Mouse (Mus musculus) myocyte (in vitro differentiated cells): ENCODE measurements around the gene Kcnq1. TPM values are rescaled to one million over a fixed set of nuclear protein-coding genes. Genes with fewer than 3 reads are reported as not detected.

Experiments
- H3K27me3 ChIP-seq: one replicate; pipeline ENCODE4 v1.6.1; 2011; ENCODE audit not compliant: control insufficient read depth, insufficient read depth, insufficient read length
- H3K36me3 ChIP-seq: one replicate; pipeline ENCODE4 v1.6.1; 2011; ENCODE audit not compliant: control insufficient read depth, insufficient read depth
- H3K4me2 ChIP-seq: one replicate; pipeline ENCODE4 v1.6.1; 2011; ENCODE audit warnings: low read depth, control low read depth
- H3K4me3 ChIP-seq: one replicate; pipeline ENCODE4 v1.5.1; 2011; ENCODE audit warnings: mild to moderate bottlenecking, control low read depth, moderate library complexity
- H3K79me2 ChIP-seq: one replicate; pipeline ENCODE4 v1.6.1; 2011; ENCODE audit not compliant: control insufficient read depth, insufficient read depth
- H3ac ChIP-seq: one replicate; pipeline ENCODE4 v1.6.1; 2011; ENCODE audit not compliant: control insufficient read depth, insufficient read length
- CEBPB ChIP-seq: IDR thresholded peaks from 2 replicates; pipeline ENCODE4 v1.6.1; 2011; ENCODE audit warnings: mild to moderate bottlenecking, moderate library complexity; ENCODE audit not compliant: poor library complexity, insufficient read depth, severe bottlenecking
- E2F4 ChIP-seq: IDR thresholded peaks from one replicate; pipeline ENCODE4 v1.6.1; 2011; ENCODE audit warnings: mild to moderate bottlenecking, control low read depth, moderate library complexity; ENCODE audit not compliant: insufficient read depth
- MAX ChIP-seq: IDR thresholded peaks from one replicate; pipeline ENCODE4 v1.6.1; 2011; ENCODE audit warnings: low read depth, mild to moderate bottlenecking, control low read depth
- MYOD1 ChIP-seq, 3 experiments: IDR thresholded peaks; one replicate each; pipeline ENCODE4 v1.6.1; 2011; ENCODE audit warnings: control low read depth in 2 of 3, low read depth in 2 of 3, mild to moderate bottlenecking in 2 of 3, moderate library complexity in 1 of 3; ENCODE audit not compliant: insufficient read length in 2 of 3, control insufficient read depth in 1 of 3
- MYOG ChIP-seq, 3 experiments: IDR thresholded peaks; one replicate each; pipeline ENCODE4 v1.6.1; 2011; ENCODE audit warnings: control low read depth in 2 of 3, low read depth in 2 of 3, mild to moderate bottlenecking in 2 of 3; ENCODE audit not compliant: insufficient read length in 2 of 3, control insufficient read depth in 1 of 3, insufficient read depth in 1 of 3
- POLR2A ChIP-seq: IDR thresholded peaks from one replicate; pipeline ENCODE4 v1.6.1; 2011; ENCODE audit warnings: low read depth, mild to moderate bottlenecking, control low read depth, moderate library complexity; ENCODE audit not compliant: insufficient read length
- POLR2AphosphoS2 ChIP-seq: IDR thresholded peaks from one replicate; pipeline ENCODE4 v1.6.1; 2011; ENCODE audit warnings: low read depth, control low read depth; ENCODE audit not compliant: insufficient read length
- REST ChIP-seq: IDR thresholded peaks from one replicate; pipeline ENCODE4 v1.6.1; 2011; ENCODE audit warnings: mild to moderate bottlenecking, control low read depth, moderate library complexity; ENCODE audit not compliant: insufficient read depth, insufficient read length
- SRF ChIP-seq: IDR thresholded peaks from one replicate; pipeline ENCODE4 v1.6.1; 2011; ENCODE audit warnings: low read depth; ENCODE audit not compliant: control insufficient read depth, insufficient read length
- TCF12 ChIP-seq: IDR thresholded peaks from one replicate; pipeline ENCODE4 v1.6.1; 2011; ENCODE audit warnings: mild to moderate bottlenecking, control low read depth; ENCODE audit not compliant: poor library complexity, insufficient read depth, severe bottlenecking
- TCF3 ChIP-seq: IDR thresholded peaks from one replicate; pipeline ENCODE4 v1.6.1; 2011; ENCODE audit warnings: low read depth, control low read depth; ENCODE audit not compliant: insufficient read length
- USF1 ChIP-seq: IDR thresholded peaks from one replicate; pipeline ENCODE4 v1.6.1; 2011; ENCODE audit warnings: low read depth, mild to moderate bottlenecking, control low read depth, moderate library complexity
- polyA plus RNA-seq: library from polyadenylated mRNA; unstranded; fragments of >200 nt; fragmentation: generic; extraction: Trizol; gene quantifications from one replicate; pipeline ENCODE4 v1.2.1, GENCODE M21; 2012; ENCODE audit warnings: missing spikeins

Gene Kcnq1
- polyA plus RNA-seq, 1 experiment = 0.12 TPM

DNA sequence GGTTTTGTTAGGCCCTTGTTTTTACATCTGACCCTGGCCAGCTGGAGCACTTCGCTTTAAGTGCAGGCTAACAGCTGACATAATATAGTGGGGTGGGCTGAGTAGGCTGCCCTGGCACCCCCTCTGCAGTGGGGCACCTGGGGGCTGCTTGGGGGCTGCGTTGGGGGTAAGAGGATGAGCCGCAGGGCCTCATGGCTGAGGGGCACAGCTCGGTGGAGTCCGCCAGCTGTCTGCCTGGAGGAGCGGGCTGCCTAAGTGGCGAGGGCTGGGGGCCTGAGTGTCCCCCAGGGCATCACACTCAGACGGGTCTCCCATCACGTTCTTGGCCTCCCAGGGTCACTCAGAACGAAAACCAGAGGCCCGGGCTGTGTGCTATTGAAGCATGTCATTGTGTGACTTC is 53.3 kb downstream of the Kcnq1 start:
- no peaks in the 10 kb centered on the region for H3K27me3 ChIP-seq
- no peaks in the 10 kb centered on the region for H3K36me3 ChIP-seq
- no peak overlapping the region for H3ac ChIP-seq
- no peak overlapping the region for H3K4me3 ChIP-seq
- no peak overlapping the region for H3K4me2 ChIP-seq
- TF ChIP-seq POLR2A (no peak), USF1 (no peak), SRF (no peak), CEBPB (no peak), MAX (no peak), POLR2AphosphoS2 (no peak), E2F4 (no peak), MYOD1 (IDR thresholded peaks at IDR 0.05; ENCODE audit: control insufficient read depth in 1 of 3, insufficient read length in 2 of 3, low read depth in 2 of 3) (no peak), REST (no peak), MYOG (IDR thresholded peaks at IDR 0.05; ENCODE audit: control insufficient read depth in 1 of 3, insufficient read depth in 1 of 3, insufficient read length in 2 of 3, low read depth in 2 of 3) (no peak), TCF3 (no peak), TCF12 (no peak)
- H3K79me2 ChIP-seq = no peaks in the 10 kb centered on the region

DNA sequence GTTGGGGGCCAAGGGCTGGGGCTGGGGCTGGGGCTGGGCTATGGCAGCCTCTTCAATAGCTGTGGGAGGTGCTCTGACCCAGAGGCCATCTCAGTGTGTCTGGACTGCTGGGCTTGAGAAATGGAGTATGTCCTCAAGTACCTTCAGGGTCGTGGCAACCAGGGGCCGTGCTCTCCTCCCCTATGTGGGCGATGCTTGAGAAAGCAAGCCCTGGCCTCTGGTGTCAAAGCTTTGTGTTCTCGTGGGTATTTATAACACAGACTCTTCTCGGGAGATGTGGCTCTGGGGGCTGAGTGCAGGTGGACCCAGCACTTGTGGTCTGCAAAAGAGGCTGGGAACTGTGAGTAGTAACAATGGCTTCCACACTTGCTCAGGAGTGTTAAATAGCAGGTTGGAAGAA is 53.9 kb downstream of the Kcnq1 start:
- Histone ChIP-seq H3K27me3 (no peaks in the 10 kb centered on the region), H3K36me3 (no peaks in the 10 kb centered on the region), H3K79me2 (no peaks in the 10 kb centered on the region), H3ac (no peak overlapping the region), H3K4me2 (no peak overlapping the region), H3K4me3 (no peak overlapping the region)
- TF ChIP-seq SRF (no peak), MAX (no peak), E2F4 (no peak), TCF3 (no peak), TCF12 (no peak), MYOG (IDR thresholded peaks at IDR 0.05; ENCODE audit: control insufficient read depth in 1 of 3, insufficient read depth in 1 of 3, insufficient read length in 2 of 3, low read depth in 2 of 3) (no peak), CEBPB (no peak), USF1 (no peak), POLR2A (no peak), REST (no peak), MYOD1 (IDR thresholded peaks at IDR 0.05; ENCODE audit: control insufficient read depth in 1 of 3, insufficient read length in 2 of 3, low read depth in 2 of 3) (no peak)

DNA sequence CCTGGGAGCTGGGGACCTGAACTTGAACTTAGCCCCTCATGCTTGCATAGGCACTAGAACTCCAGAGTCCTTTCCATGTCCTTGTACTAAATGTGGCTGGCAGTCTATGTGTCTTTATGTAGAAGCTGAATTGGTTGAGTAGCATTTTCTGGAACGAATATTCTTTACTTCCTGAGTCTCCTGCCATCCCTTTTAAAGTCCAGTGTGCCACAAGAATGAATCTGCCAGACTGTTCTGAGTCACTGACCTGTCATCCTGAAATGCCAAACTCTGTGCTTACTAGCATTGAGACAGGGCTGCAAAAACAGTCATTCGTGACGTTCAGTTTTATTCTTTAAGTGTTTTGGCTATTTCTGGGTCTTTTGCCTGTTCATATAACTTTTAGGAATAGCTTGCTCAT is 55.9 kb downstream of the Kcnq1 start:
- Histone ChIP-seq H3K4me3 (no peak overlapping the region), H3K79me2 (no peaks in the 10 kb centered on the region)

DNA sequence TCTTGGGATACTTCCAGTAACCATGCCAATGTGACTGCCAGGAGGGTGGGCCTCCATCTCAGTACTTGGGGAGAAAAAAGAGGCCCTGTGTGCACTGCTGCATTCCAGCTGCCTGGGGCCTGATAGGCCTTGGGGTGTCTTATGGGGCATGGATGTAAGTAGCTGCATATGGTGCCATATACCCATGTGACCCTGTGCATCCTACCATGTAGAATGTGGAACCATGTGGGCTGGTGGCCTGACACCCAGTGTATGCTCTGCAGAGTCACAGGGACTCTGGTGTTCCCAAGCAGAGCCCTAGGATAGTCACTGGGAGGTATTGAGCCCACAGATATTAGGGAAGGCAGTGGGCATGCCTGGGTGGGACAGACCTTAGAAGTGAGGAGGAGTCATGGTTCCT is 57.9 kb downstream of the Kcnq1 start:
- no peak overlapping the region for H3K4me3 ChIP-seq
- H3K79me2 ChIP-seq = no peaks in the 10 kb centered on the region
- H3K27me3 ChIP-seq = peaks cover 5% of the 10 kb centered on the region
- no peak overlapping the region for H3ac ChIP-seq
- no peak overlapping the region for H3K4me2 ChIP-seq
- no peaks in the 10 kb centered on the region for H3K36me3 ChIP-seq
- TF ChIP-seq CEBPB (no peak), MYOG (IDR thresholded peaks at IDR 0.05; ENCODE audit: control insufficient read depth in 1 of 3, insufficient read depth in 1 of 3, insufficient read length in 2 of 3, low read depth in 2 of 3) (no peak), TCF12 (no peak), TCF3 (no peak), SRF (no peak), REST (no peak)

More for the DNA sequence above, 55.9 kb downstream of the Kcnq1 start:
- Histone ChIP-seq H3K36me3 (no peaks in the 10 kb centered on the region), H3ac (no peak overlapping the region), H3K27me3 (peaks cover 5% of the 10 kb centered on the region), H3K4me2 (no peak overlapping the region)
- TF ChIP-seq MYOG (IDR thresholded peaks at IDR 0.05; ENCODE audit: control insufficient read depth in 1 of 3, insufficient read depth in 1 of 3, insufficient read length in 2 of 3, low read depth in 2 of 3) (no peak), MYOD1 (IDR thresholded peaks at IDR 0.05; ENCODE audit: control insufficient read depth in 1 of 3, insufficient read length in 2 of 3, low read depth in 2 of 3) (no peak), CEBPB (no peak), POLR2AphosphoS2 (no peak), SRF (no peak), E2F4 (no peak), MAX (no peak), TCF3 (no peak), REST (no peak), USF1 (no peak), POLR2A (no peak), TCF12 (no peak)

DNA sequence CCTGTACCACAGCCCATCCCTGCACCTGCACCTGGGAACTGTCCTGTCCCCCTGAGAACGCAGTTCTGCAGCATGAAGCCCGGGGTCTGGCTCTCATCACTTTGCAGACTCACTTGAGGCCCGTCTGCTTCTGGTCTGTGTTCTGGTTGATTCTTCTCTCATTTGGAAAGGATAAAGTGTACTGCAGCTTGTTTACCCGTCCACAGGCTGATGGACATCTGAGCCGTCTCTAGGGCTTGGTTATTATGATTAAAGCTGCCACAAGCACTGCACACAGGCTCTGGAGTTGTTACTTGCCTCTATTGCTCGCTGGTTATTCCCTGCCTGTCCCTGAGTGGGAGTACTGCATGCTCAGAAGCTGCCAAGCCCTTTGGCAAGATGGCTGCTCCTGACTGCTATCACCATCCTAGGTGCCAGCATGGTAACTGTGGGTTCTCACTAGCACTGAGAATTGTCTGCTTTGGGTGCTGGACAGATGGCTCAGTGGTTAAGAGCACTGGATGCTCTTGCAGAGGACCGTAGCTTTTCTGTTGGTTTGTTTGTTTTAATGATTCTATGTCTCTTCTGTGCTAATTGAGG is 59.6 kb downstream of the Kcnq1 start:
- Histone ChIP-seq H3ac (no peak overlapping the region), H3K4me3 (no peak overlapping the region), H3K4me2 (no peak overlapping the region), H3K79me2 (no peaks in the 10 kb centered on the region), H3K27me3 (peaks cover 5% of the 10 kb centered on the region), H3K36me3 (no peaks in the 10 kb centered on the region)
- TF ChIP-seq E2F4 (no peak), TCF12 (no peak), TCF3 (no peak), SRF (no peak), POLR2AphosphoS2 (no peak), REST (no peak), MYOD1 (IDR thresholded peaks at IDR 0.05; ENCODE audit: control insufficient read depth in 1 of 3, insufficient read length in 2 of 3, low read depth in 2 of 3) (no peak), MAX (no peak), MYOG (IDR thresholded peaks at IDR 0.05; ENCODE audit: control insufficient read depth in 1 of 3, insufficient read depth in 1 of 3, insufficient read length in 2 of 3, low read depth in 2 of 3) (no peak), USF1 (no peak), POLR2A (no peak), CEBPB (no peak)
